In genomic region chr13:70515004-70515403, GRCm38 (mm10) we compare ENCODE assay signal across 23 mouse cellular contexts.
"Had no signal": no experiment of that assay in that cellular context is flagged by ENCODE, and none has a peak within 500 bp of the region (broad histone marks: within the 10 kb centered on the region; RNA-seq: fewer than 3 reads in every experiment).

No protein-coding gene starts in this region.

- H3K9ac ChIP-seq: heart, embryonic 12.5 days; hindbrain, embryonic 13.5 days; hindbrain, embryonic 15.5 days; kidney, embryonic 15.5 days; limb, embryonic 12.5 days had no signal

- H3K9me3 ChIP-seq: heart, embryonic 10.5 days; heart, embryonic 12.5 days; hindbrain, embryonic 13.5 days; hindbrain, embryonic 15.5 days; kidney, embryonic 15.5 days; limb, embryonic 10.5 days; limb, embryonic 12.5 days had no signal

- H3K4me2 ChIP-seq: heart, embryonic 12.5 days; hindbrain, embryonic 13.5 days; hindbrain, embryonic 15.5 days; kidney, embryonic 15.5 days; limb, embryonic 12.5 days; liver, embryonic 11.5 days had no signal

- H3K4me3 ChIP-seq: heart, embryonic 10.5 days; heart, embryonic 12.5 days; hindbrain, embryonic 13.5 days; hindbrain, embryonic 15.5 days; kidney, embryonic 15.5 days; left cerebral cortex, adult 2 months; limb, embryonic 10.5 days; limb, embryonic 12.5 days had no signal

- ATAC-seq: hindbrain, postnatal 0 days; intestine, embryonic 16.5 days had no signal

- DNase-seq: gastrocnemius, postnatal 14 days; gastrocnemius, postnatal 36 days; heart, adult 18-20 months; heart, postnatal 14 days; heart, postnatal 36 days; kidney, adult 11 months; kidney, adult 2 months; kidney, adult 9 months; kidney, postnatal 14 days; kidney, postnatal 36 days; liver had no signal

- H3K36me3 ChIP-seq: heart, embryonic 10.5 days; heart, embryonic 12.5 days; hindbrain, embryonic 13.5 days; hindbrain, embryonic 15.5 days; kidney, embryonic 15.5 days; limb, embryonic 10.5 days; limb, embryonic 12.5 days had no signal

- H3K4me1 ChIP-seq: heart, embryonic 10.5 days; heart, embryonic 12.5 days; hindbrain, embryonic 15.5 days; kidney, embryonic 15.5 days; limb, embryonic 10.5 days; limb, embryonic 12.5 days had no signal

- H3K27ac ChIP-seq: heart, embryonic 10.5 days; hindbrain, embryonic 13.5 days; hindbrain, embryonic 15.5 days; hindbrain, postnatal 0 days; kidney, embryonic 15.5 days; kidney, postnatal 0 days; left cerebral cortex, adult 2 months; limb, embryonic 10.5 days; limb, embryonic 12.5 days had no signal

- H3K27me3 ChIP-seq: heart, embryonic 12.5 days; hindbrain, embryonic 13.5 days; hindbrain, embryonic 15.5 days; kidney, embryonic 15.5 days; limb, embryonic 12.5 days had no signal
